Mouse (Mus musculus) myocyte (in vitro differentiated cells): ENCODE measurements around the gene Med20.

ENCODE experiments used
- CEBPB ChIP-seq: IDR thresholded peaks from 2 replicates; pipeline ENCODE4 v1.6.1; 2011; ENCODE audit warnings: mild to moderate bottlenecking, moderate library complexity; ENCODE audit not compliant: poor library complexity, insufficient read depth, severe bottlenecking
- MYOG ChIP-seq, 3 experiments: IDR thresholded peaks; one replicate each; pipeline ENCODE4 v1.6.1; 2011; ENCODE audit warnings: control low read depth in 2 of 3, low read depth in 2 of 3, mild to moderate bottlenecking in 2 of 3; ENCODE audit not compliant: insufficient read length in 2 of 3, control insufficient read depth in 1 of 3, insufficient read depth in 1 of 3

DNA sequence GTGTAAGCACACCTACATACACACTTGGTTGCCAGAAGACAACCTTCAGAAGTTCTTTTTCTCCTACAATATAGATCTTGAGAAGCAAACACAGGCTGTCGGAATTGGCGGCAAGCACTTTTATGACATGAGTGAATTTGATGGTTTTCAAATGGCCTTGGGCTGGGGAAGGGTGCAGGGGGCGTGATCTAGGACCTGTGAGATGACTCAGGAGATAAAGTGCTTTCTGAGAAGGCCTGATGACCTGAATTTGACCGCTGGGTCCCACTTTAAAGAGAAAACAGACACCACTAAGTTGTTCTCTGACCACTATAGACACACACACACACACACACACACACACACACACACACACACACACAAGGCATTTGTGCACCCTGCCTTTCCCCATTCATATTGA, 30.4 kb upstream of the Med20 start:
- no peak for TF ChIP-seq CEBPB
- TF ChIP-seq MYOG (IDR thresholded peaks at IDR 0.05; ENCODE audit: control insufficient read depth in 1 of 3, insufficient read depth in 1 of 3, insufficient read length in 2 of 3, low read depth in 2 of 3) = no peak
